Mouse (Mus musculus): ENCODE data around the gene Susd1.

GRCm38 (mm10) chr4:59287103-59287502, 151.3 kb downstream of the Susd1 start:
- TF ChIP-seq CTCF (conservative IDR thresholded peaks at IDR 0.05; ENCODE audit: insufficient read depth, insufficient read length, low read depth, low read length): no peak
- TF ChIP-seq POLR2A (IDR thresholded peaks at IDR 0.05; ENCODE audit: low read depth, low read length): no peak
